ENCODE assay signal across 16 mouse cellular contexts in the genomic region with DNA sequence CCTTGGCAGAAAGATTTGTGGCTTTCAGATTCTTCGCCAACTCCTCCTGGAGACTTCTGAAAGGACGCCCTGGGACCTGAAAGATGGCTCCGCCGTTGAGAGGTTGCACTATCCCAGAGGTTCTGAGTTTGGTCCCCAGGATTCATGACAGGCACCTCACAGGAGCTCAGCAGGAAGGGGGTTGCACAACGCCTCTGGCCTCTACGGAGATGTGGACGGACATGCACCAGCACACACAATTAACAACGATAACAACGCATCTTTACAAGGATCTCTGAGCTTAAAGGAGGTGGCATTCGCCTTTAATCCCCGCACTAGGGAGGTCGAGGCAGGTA. TPM values are rescaled to one million over a fixed set of nuclear protein-coding genes. Genes with fewer than 3 reads are reported as not detected.
DNase-seq lines count a peak whose midpoint lies in the region; ATAC-seq and TF ChIP-seq lines count a peak whose summit lies in the region.
"Had no signal": no experiment of that assay in that cellular context is flagged by ENCODE, and none has a peak within 500 bp of the region (broad histone marks: within the 10 kb centered on the region; RNA-seq: fewer than 3 reads in every experiment).

No protein-coding gene starts in this region.

- no peaks in the 10 kb centered on the region for H3K27me3 ChIP-seq in intestine, embryonic 14.5 days (replicated peaks; ENCODE audit: control insufficient read depth, insufficient read depth, low read length)
- H3K27me3 ChIP-seq in liver, embryonic 12.5 days (replicated peaks): no peaks in the 10 kb centered on the region
- H3K27me3 ChIP-seq: heart, embryonic 15.5 days had no signal

- no peak overlapping the region for H3K4me3 ChIP-seq in gastrocnemius, adult 2 months
- no peak overlapping the region for H3K4me3 ChIP-seq in intestine, embryonic 14.5 days (ENCODE audit: low read depth, low read length)
- no peak overlapping the region for H3K4me3 ChIP-seq in liver, embryonic 12.5 days
- H3K4me3 ChIP-seq: erythroblast, embryonic 14.5 days; heart, embryonic 15.5 days; hindbrain, embryonic 10.5 days had no signal

- no peak overlapping the region for H3K4me2 ChIP-seq in intestine, embryonic 14.5 days (ENCODE audit: low read length)
- no peak overlapping the region for H3K4me2 ChIP-seq in liver, embryonic 12.5 days
- H3K4me2 ChIP-seq: heart, embryonic 15.5 days had no signal

- ATAC-seq in intestine, embryonic 14.5 days (replicated peaks; ENCODE audit: low FRiP score, low TSS enrichment, low read depth): no peak
- no peak for ATAC-seq in liver, embryonic 12.5 days
- ATAC-seq: inflammation-experienced regulatory T-cells, adult 6 months had no signal

- H3K36me3 ChIP-seq in intestine, embryonic 14.5 days (ENCODE audit: control insufficient read depth, insufficient read depth, low read length): no peaks in the 10 kb centered on the region
- H3K36me3 ChIP-seq in liver, embryonic 12.5 days: no peaks in the 10 kb centered on the region
- H3K36me3 ChIP-seq: heart, embryonic 15.5 days; hindbrain, embryonic 10.5 days had no signal

- intact Hi-C loops in gastrocnemius, adult 2 months (cut with DNase I): no loop called here
- intact Hi-C loops in gastrocnemius, postnatal 14 days (cut with DNase I; ENCODE audit: low total_unique reads): no loop called here

- peak; percentile 12 for DNase-seq in gastrocnemius, adult 2 months
- DNase-seq in gastrocnemius, postnatal 14 days: no peak
- peak; percentile 12 for DNase-seq in kidney, postnatal 10 days
- no peak for DNase-seq in kidney, adult 8-10 months
- DNase-seq in intestine, embryonic 14.5 days (ENCODE audit: low spot score): no peak
- DNase-seq in adrenal gland, postnatal 4 days (ENCODE audit: low spot score in 2 of 2): no peak
- no peak for DNase-seq in c-Kit-positive CD71-positive TER-119-positive erythroid progenitor cells, embryonic 14.5 days (ENCODE audit: low spot score)
- DNase-seq: adrenal gland, postnatal 25 days; cerebellum, adult 9-11 months; midbrain, embryonic 14.5 days; right cerebral cortex, postnatal 4 days had no signal

- peaks cover 29% of the 10 kb centered on the region for H3K4me1 ChIP-seq in intestine, embryonic 14.5 days (replicated peaks; ENCODE audit: control insufficient read depth, insufficient read depth, low read length)
- peaks cover 97% of the 10 kb centered on the region for H3K4me1 ChIP-seq in liver, embryonic 12.5 days

- TF ChIP-seq CTCF in gastrocnemius, adult 2 months (IDR thresholded peaks at IDR 0.05): no peak

- no peaks in the 10 kb centered on the region for H3K9me3 ChIP-seq in intestine, embryonic 14.5 days (ENCODE audit: control insufficient read depth, low read length)
- no peaks in the 10 kb centered on the region for H3K9me3 ChIP-seq in liver, embryonic 12.5 days (replicated peaks)
- H3K9me3 ChIP-seq: heart, embryonic 15.5 days; hindbrain, embryonic 10.5 days had no signal

- 87% methylated on average over 12 of the region's 12 CpGs for WGBS in intestine, embryonic 14.5 days
- WGBS in liver, embryonic 12.5 days (ENCODE audit: insufficient replicate concordance): 74% methylated on average over 12 of the region's 12 CpGs

- no peak overlapping the region for H3K27ac ChIP-seq in gastrocnemius, adult 2 months
- H3K27ac ChIP-seq in intestine, embryonic 14.5 days (ENCODE audit: low read depth): peak overlapping the region; percentile 93; the same call in 1 of the 2 replicates
- H3K27ac ChIP-seq in liver, embryonic 12.5 days: peak overlapping the region; percentile 78

- H3K9ac ChIP-seq in intestine, embryonic 14.5 days (ENCODE audit: low read length): no peak overlapping the region
- no peak overlapping the region; the same call in 1 of the 2 replicates for H3K9ac ChIP-seq in liver, embryonic 12.5 days
- H3K9ac ChIP-seq: heart, embryonic 15.5 days had no signal

RNA-seq across cellular contexts. Expression of gene Zfp36l2, which starts 29.3 kb away (rescaled TPM):
- 10 to 100 TPM in 1 of 2 experiments, 1 to 10 TPM in 1; 9.7 to 10.1 TPM for total RNA-seq in gastrocnemius, adult 2 months (2021)
- total RNA-seq in gastrocnemius, postnatal 14 days (2021): 10 to 100 TPM; 17.0 to 21.3 TPM
- polyA plus RNA-seq in intestine, embryonic 14.5 days (2014; fragmentation: Nextera tagmentation; extraction: Ambion mirVana): 35.1 and 36.5 TPM in 2 replicates
- 19.5 and 20.0 TPM in 2 replicates for polyA plus RNA-seq in liver, embryonic 12.5 days (2016; fragmentation: Nextera tagmentation; extraction: Ambion mirVana)
- 10 to 100 TPM; 65.6 to 71.3 TPM for total RNA-seq in adrenal gland, postnatal 4 days (2021)

Comparison
In these comparisons a context has a peak if more than half of its experiments do, and no peak if none do; other contexts are left out.
1. DNase-seq: peak in gastrocnemius, adult 2 months (single experiment) and kidney, postnatal 10 days (single experiment); none in gastrocnemius, postnatal 14 days (single experiment), kidney, adult 8-10 months (0 of 2), intestine, embryonic 14.5 days (single experiment), adrenal gland, postnatal 4 days (0 of 2) and c-Kit-positive CD71-positive TER-119-positive erythroid progenitor cells, embryonic 14.5 days (single experiment).